1 mouse cellular context compared by ENCODE assay signal in the genomic region with DNA sequence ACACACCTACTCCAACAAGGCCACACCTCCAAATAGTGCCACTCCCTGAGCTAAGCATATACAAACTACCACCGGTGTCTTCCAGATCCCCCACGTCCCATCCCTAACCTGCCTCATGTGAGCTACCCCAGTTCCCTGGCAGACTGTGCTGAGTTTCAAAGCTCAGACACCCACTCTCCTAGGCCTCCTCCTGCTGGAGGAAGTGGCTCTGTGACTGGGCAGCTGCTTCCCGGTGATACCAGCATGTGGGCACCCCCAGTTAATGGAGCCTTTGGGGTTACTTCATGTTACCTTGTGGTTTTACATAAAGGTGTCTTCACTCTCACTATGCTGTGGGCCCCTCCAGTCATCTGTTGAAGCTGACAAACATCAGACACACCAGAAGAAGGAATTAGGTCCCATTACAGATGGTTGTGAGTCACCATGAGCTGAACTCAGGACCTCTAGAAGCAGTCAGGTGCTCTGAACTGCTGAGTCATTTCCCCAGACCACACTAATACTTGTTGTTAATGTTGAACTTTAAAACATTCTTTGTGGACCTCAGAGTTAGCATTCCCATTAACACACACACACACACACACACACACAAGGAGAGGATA.
A peak's percentile ranks its signal among the peaks of the same experiment; 100 is the strongest.
TF ChIP-seq lines count a peak whose summit lies in the region.

No protein-coding gene starts in this region.

TF ChIP-seq in MEL, 35 proteins besides CTCF, POLR2A, EP300 and RAD21 (continued from another document):
- no peak for TF ChIP-seq ZKSCAN1 (IDR thresholded peaks at IDR 0.05; ENCODE audit: low read depth, low read length)
- no peak for TF ChIP-seq CHD2 (IDR thresholded peaks at IDR 0.05; ENCODE audit: low read length)
- TF ChIP-seq E2F4 (IDR thresholded peaks at IDR 0.05; ENCODE audit: borderline replicate concordance, low read depth, low read length) = no peak
- no peak for TF ChIP-seq POLR2AphosphoS5 (IDR thresholded peaks at IDR 0.05; ENCODE audit: borderline replicate concordance, low read depth, low read length)
- no peak for TF ChIP-seq MAZ (IDR thresholded peaks at IDR 0.05; ENCODE audit: low read depth, low read length)
- no peak for TF ChIP-seq GATA1 (IDR thresholded peaks at IDR 0.05; ENCODE audit: low read depth, low read length)
- 0 out of 2 replicates have a peak, but pooled peaks have one; percentile 16 for TF ChIP-seq MYC (IDR thresholded peaks at IDR 0.05; ENCODE audit: low read depth, low read length)
- no peak for TF ChIP-seq KAT2A (conservative IDR thresholded peaks at IDR 0.05; ENCODE audit: low read depth, low read length)
- TF ChIP-seq GABPA (IDR thresholded peaks at IDR 0.05; ENCODE audit: low read depth, low read length) = no peak
- peak; percentile 61; the same call in 1 of the 2 replicates for TF ChIP-seq TCF12 (IDR thresholded peaks at IDR 0.05; ENCODE audit: low read depth, low read length)
- no peak for TF ChIP-seq POLR2AphosphoS2 (IDR thresholded peaks at IDR 0.05; ENCODE audit: low read length)
- TF ChIP-seq TAL1 (IDR thresholded peaks at IDR 0.05; ENCODE audit: low read length) = peak; percentile 77
- TF ChIP-seq MXI1 (IDR thresholded peaks at IDR 0.05; ENCODE audit: low read depth, low read length) = no peak
- TF ChIP-seq MAX (IDR thresholded peaks at IDR 0.05; ENCODE audit: low read length) = no peak
- no peak for TF ChIP-seq CHD1 (IDR thresholded peaks at IDR 0.05; ENCODE audit: low read depth, low read length)
- TF ChIP-seq MEF2A (IDR thresholded peaks at IDR 0.05; ENCODE audit: extremely low read depth, insufficient replicate concordance, low read depth, low read length, poor library complexity, severe bottlenecking) = no peak
- TF ChIP-seq NRF1 (IDR thresholded peaks at IDR 0.05; ENCODE audit: insufficient read depth, low read depth, low read length, poor library complexity, severe bottlenecking) = no peak
- no peak for TF ChIP-seq USF2 (IDR thresholded peaks at IDR 0.05; ENCODE audit: borderline replicate concordance in 1 of 2, insufficient read depth in 1 of 2, low read depth in 1 of 2, low read length in 2 of 2)
- TF ChIP-seq ELF1 (IDR thresholded peaks at IDR 0.05; ENCODE audit: low read depth, low read length) = no peak
- TF ChIP-seq ETS1 (IDR thresholded peaks at IDR 0.05; ENCODE audit: low read depth, low read length) = peak; percentile 83
- no peak for TF ChIP-seq TBP (IDR thresholded peaks at IDR 0.05; ENCODE audit: low read depth, low read length)
- TF ChIP-seq ZNF384 (IDR thresholded peaks at IDR 0.05; ENCODE audit: low read depth, low read length) = no peak
- no peak for TF ChIP-seq BHLHE40 (IDR thresholded peaks at IDR 0.05; ENCODE audit: borderline replicate concordance, low read depth, low read length)
- TF ChIP-seq RCOR1 (IDR thresholded peaks at IDR 0.05; ENCODE audit: low read depth, low read length) = no peak
- TF ChIP-seq HCFC1 (IDR thresholded peaks at IDR 0.05; ENCODE audit: low read depth, low read length) = no peak
- TF ChIP-seq SMC3 (IDR thresholded peaks at IDR 0.05; ENCODE audit: low read depth, low read length) = 0 out of 2 replicates have a peak, but pooled peaks have one; percentile 3
- TF ChIP-seq MAFK (IDR thresholded peaks at IDR 0.05; ENCODE audit: borderline replicate concordance, low read depth, low read length) = no peak
- no peak for TF ChIP-seq ZC3H11A (IDR thresholded peaks at IDR 0.05; ENCODE audit: low read depth, low read length)
- TF ChIP-seq MYB (IDR thresholded peaks at IDR 0.05; ENCODE audit: low read depth, low read length) = no peak
